ENCODE assay signal across 8 mouse cellular contexts in the genomic region with DNA sequence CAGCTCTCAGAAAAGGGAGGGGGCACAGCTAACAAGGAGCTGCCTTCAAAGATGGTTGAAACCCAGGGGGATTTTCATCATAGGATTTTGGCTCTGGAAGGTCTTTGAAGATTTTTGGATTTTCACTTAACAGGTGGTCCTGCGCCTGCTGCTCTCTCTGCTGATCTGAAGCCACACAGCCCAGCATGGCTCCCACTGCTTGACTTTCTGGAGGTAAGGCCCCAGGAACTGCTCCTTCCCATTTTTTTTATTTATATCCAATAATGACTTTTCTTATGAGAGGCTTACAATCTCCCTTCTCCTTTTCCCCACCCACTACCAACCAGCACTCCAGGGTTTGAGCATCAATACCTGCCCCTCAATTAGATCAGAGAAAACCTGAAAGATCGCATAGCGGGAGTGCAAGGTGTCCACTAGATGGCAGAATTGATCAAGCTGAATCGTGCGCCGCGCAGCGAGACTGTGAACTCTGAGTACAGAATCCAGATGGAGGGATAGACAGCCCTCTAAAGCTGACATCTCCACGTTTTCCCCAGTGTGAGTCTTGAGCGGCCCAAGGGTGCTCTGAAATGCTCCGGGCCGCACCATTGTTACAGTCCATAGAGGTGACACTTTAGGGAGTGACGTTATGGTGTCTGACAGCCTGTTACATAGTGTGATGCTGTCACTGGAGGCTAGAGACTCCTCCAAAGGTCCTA.
DNase-seq lines count a peak whose midpoint lies in the region; ATAC-seq and TF ChIP-seq lines count a peak whose summit lies in the region.

No protein-coding gene starts in this region.

- H3K9me3 ChIP-seq in kidney, embryonic 14.5 days (ENCODE audit: control insufficient read depth, low read length): no peaks in the 10 kb centered on the region
- H3K9me3 ChIP-seq in limb, embryonic 14.5 days (ENCODE audit: control insufficient read depth, low read length): no peaks in the 10 kb centered on the region

- H3K9ac ChIP-seq in kidney, embryonic 14.5 days (ENCODE audit: low read depth, low read length): no peak overlapping the region
- H3K9ac ChIP-seq in limb, embryonic 14.5 days (ENCODE audit: low read depth, low read length, severe bottlenecking): no peak overlapping the region

- WGBS in kidney, embryonic 14.5 days: 10% methylated on average over 13 of the region's 13 CpGs
- WGBS in limb, embryonic 14.5 days: 13% methylated on average over 13 of the region's 13 CpGs

- H3K27ac ChIP-seq in kidney, embryonic 14.5 days (ENCODE audit: low read depth, low read length): no peak overlapping the region
- H3K27ac ChIP-seq in limb, embryonic 14.5 days (replicated peaks; ENCODE audit: low read depth, low read length): no peak overlapping the region

- TF ChIP-seq POLR2A in limb, embryonic 14.5 days (IDR thresholded peaks at IDR 0.05; ENCODE audit: borderline replicate concordance, extremely low read depth, insufficient read depth, insufficient read length): no peak

- no peak overlapping the region for H3K4me3 ChIP-seq in C2C12 (ENCODE audit: insufficient read depth, poor library complexity, severe bottlenecking)
- H3K4me3 ChIP-seq in kidney, embryonic 14.5 days (ENCODE audit: low read length): no peak overlapping the region
- no peak overlapping the region for H3K4me3 ChIP-seq in limb, embryonic 14.5 days (replicated peaks; ENCODE audit: low read length)

- peak; percentile 73 for TF ChIP-seq CTCF in C2C12 (IDR thresholded peaks at IDR 0.05; ENCODE audit: control insufficient read depth, insufficient read depth, insufficient read length)

- no peaks in the 10 kb centered on the region for H3K36me3 ChIP-seq in C2C12 (ENCODE audit: control insufficient read depth, insufficient read depth)
- H3K36me3 ChIP-seq in kidney, embryonic 14.5 days (ENCODE audit: control insufficient read depth, insufficient read depth, low read length): no peaks in the 10 kb centered on the region
- H3K36me3 ChIP-seq in limb, embryonic 14.5 days (ENCODE audit: control insufficient read depth, insufficient read depth, low read length): no peaks in the 10 kb centered on the region

- no peaks in the 10 kb centered on the region for H3K4me1 ChIP-seq in kidney, embryonic 14.5 days (ENCODE audit: control insufficient read depth, insufficient read depth, low read length)
- no peaks in the 10 kb centered on the region for H3K4me1 ChIP-seq in limb, embryonic 14.5 days (ENCODE audit: control insufficient read depth, insufficient read depth, low read length)

- no peaks in the 10 kb centered on the region for H3K79me2 ChIP-seq in C2C12 (ENCODE audit: control insufficient read depth, insufficient read depth)

- no peaks in the 10 kb centered on the region for H3K27me3 ChIP-seq in C2C12 (ENCODE audit: control insufficient read depth, insufficient read depth, insufficient read length)
- H3K27me3 ChIP-seq in kidney, embryonic 14.5 days (ENCODE audit: control insufficient read depth, insufficient read depth, low read length): no peaks in the 10 kb centered on the region
- no peaks in the 10 kb centered on the region for H3K27me3 ChIP-seq in limb, embryonic 14.5 days (ENCODE audit: control insufficient read depth, insufficient read depth, low read length)

- peak; percentile 31 to 81 for DNase-seq in adrenal gland, adult (ENCODE audit: inconsistent age in 2 of 2, low spot score in 1 of 2)
- DNase-seq in embryo, embryonic 10 days (ENCODE audit: low spot score): peak; percentile 94
- DNase-seq in heart, adult 8-10 months (ENCODE audit: low spot score): peak; percentile 32
- DNase-seq in limb, embryonic 14.5 days (ENCODE audit: low spot score): peak; percentile 89
- DNase-seq in neural tube, embryonic 10.5 days (ENCODE audit: extremely low spot score, low spot score): peak; percentile 68
- DNase-seq in thymus, postnatal 4 days: peak; percentile 48

- H3ac ChIP-seq in C2C12 (ENCODE audit: control insufficient read depth, insufficient read length, low read depth): no peak overlapping the region

- H3K79me3 ChIP-seq in C2C12 (ENCODE audit: low read depth): no peaks in the 10 kb centered on the region

- peak; percentile 88 for ATAC-seq in kidney, embryonic 14.5 days (ENCODE audit: low FRiP score, low TSS enrichment)
- ATAC-seq in limb, embryonic 14.5 days (ENCODE audit: low FRiP score, low read depth): peak; percentile 67; the same call in 1 of the 2 replicates

- no peak overlapping the region for H3K4me2 ChIP-seq in kidney, embryonic 14.5 days (replicated peaks; ENCODE audit: low read depth, low read length)
- 0 out of 2 replicates have a peak overlapping the region, but pooled peaks have one; percentile 11 for H3K4me2 ChIP-seq in limb, embryonic 14.5 days (replicated peaks; ENCODE audit: low read depth, low read length, severe bottlenecking)

TF ChIP-seq in C2C12, 6 proteins besides CTCF, POLR2A, EP300 and RAD21:
- no peak for TF ChIP-seq CEBPB (IDR thresholded peaks at IDR 0.05; ENCODE audit: low read depth)
- no peak for TF ChIP-seq USF1 (IDR thresholded peaks at IDR 0.05; ENCODE audit: low read depth)
- no peak for TF ChIP-seq MYOD1 (IDR thresholded peaks at IDR 0.05; ENCODE audit: control insufficient read depth, insufficient read length, low read depth)
- no peak for TF ChIP-seq MAX (IDR thresholded peaks at IDR 0.05)
- TF ChIP-seq MYOG (IDR thresholded peaks at IDR 0.05; ENCODE audit: control insufficient read depth, extremely low read depth, insufficient read length): no peak
- TF ChIP-seq FOSL1 (IDR thresholded peaks at IDR 0.05; ENCODE audit: insufficient read depth, low read length, poor library complexity, severe bottlenecking): no peak

Comparison
In these comparisons a context has a peak if more than half of its experiments do, and no peak if none do; other contexts are left out.
1. DNase-seq: peak in every context shown above with its lines; median percentile 94 in embryo, embryonic 10 days; 89 in limb, embryonic 14.5 days; 68 in neural tube, embryonic 10.5 days; 56 in adrenal gland, adult; 48 in thymus, postnatal 4 days; 32 in heart, adult 8-10 months.